Mouse (Mus musculus): ENCODE results near the gene Serpinb8. TPM values are rescaled to one million over a fixed set of nuclear protein-coding genes. Genes with fewer than 3 reads are reported as not detected.

Serpinb8 gene
- polyA plus RNA-seq, 1 experiment from 2014 or later: 0.36 TPM

Other genes starting within 250 kb of the Serpinb8 start
- gene Serpinb11, start 228.8 kb upstream of the Serpinb8 start, polyA plus RNA-seq (2015; fragmentation: Nextera tagmentation; extraction: Ambion mirVana): not detected in 2 replicates
- not detected in 2 replicates for gene Serpinb7, start 190.4 kb upstream of the Serpinb8 start, polyA plus RNA-seq (2015; fragmentation: Nextera tagmentation; extraction: Ambion mirVana)
- gene Serpinb2, start 78.6 kb upstream of the Serpinb8 start, polyA plus RNA-seq (2015; fragmentation: Nextera tagmentation; extraction: Ambion mirVana): 0.18 TPM in 1 of 2 replicates, not detected in the other

Measured in midbrain, embryonic 13.5 days (tissue).